Mouse (Mus musculus): ENCODE data around the gene Khdc4. TPM values are rescaled to one million over a fixed set of nuclear protein-coding genes. Genes with fewer than 3 reads are reported as not detected.
A peak's percentile ranks its signal among the peaks of the same experiment; 100 is the strongest.

Gene Khdc4
- polyA plus RNA-seq, 1 experiment from 2014 or later = 102 TPM

DNA sequence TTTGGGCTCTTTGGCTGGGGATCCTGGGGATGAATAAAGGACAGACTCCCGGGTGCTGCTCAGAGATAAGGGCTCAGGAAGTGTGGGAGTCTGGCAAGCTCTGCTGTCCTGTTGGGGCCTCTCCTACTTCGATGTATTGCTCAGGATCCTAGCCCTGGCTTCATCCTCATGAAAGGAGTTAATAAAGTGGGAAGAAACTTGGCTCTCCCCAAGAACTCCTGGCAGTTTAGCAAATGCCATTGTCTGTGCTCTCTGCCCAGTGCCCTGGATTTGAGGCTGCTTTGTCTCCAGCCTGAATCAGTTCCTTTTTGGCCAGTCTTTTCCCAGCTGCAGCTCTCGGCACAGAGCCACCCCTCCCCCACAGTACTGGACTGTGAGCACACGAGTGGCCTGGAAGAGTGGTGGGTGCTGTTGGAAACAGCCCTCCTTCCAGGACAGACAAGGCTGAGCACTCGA lies 72.5 kb downstream of the Khdc4 start:
- 13% methylated on average over 5 of the region's 5 CpGs for WGBS
- Histone ChIP-seq H3K27ac (peak overlapping the region; percentile 92), H3K27me3 (ENCODE audit: insufficient read depth, poor library complexity, severe bottlenecking) (no peaks in the 10 kb centered on the region), H3K9me3 (no peaks in the 10 kb centered on the region), H3K36me3 (peaks cover 98% of the 10 kb centered on the region), H3K4me1 (replicated peaks) (peaks cover 38% of the 10 kb centered on the region), H3K4me3 (peak overlapping the region; percentile 27)
- DNase-seq (ENCODE audit: low spot score) = peak; percentile 63

DNA sequence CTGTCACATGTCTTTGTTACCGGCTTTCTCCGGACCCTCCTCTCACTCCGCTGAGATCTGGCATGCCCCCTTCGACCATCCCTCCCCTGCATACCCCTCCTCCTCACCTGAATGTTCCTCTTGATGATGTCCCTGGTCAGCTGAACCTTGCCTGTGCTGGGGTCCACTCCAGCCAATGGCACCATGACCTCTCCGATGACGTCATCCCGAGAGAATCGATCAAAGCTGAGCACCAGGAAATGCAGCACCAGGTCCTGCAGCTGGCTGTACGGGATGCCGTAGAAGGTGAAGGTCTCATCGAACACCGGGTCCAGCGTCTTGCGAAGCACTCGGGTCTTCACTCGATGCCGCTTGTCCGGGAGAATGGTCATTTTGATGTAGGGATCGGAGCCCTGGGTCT lies 76.0 kb downstream of the Khdc4 start:
- Histone ChIP-seq H3K27me3 (ENCODE audit: insufficient read depth, poor library complexity, severe bottlenecking) (no peaks in the 10 kb centered on the region), H3K27ac (no peak overlapping the region), H3K4me3 (no peak overlapping the region), H3K4me1 (replicated peaks) (peaks cover 29% of the 10 kb centered on the region), H3K36me3 (peaks cover 93% of the 10 kb centered on the region), H3K9me3 (no peaks in the 10 kb centered on the region)
- DNase-seq (ENCODE audit: low spot score) = no peak
- 94% methylated on average over 19 of the region's 19 CpGs for WGBS

GRCm38 (mm10) chr3:88762401-88762831 lies 76.8 kb downstream of the Khdc4 start:
- Histone ChIP-seq H3K9me3 (no peaks in the 10 kb centered on the region), H3K4me1 (replicated peaks) (peaks cover 21% of the 10 kb centered on the region), H3K27ac (no peak overlapping the region), H3K4me3 (no peak overlapping the region), H3K36me3 (peaks cover 87% of the 10 kb centered on the region), H3K27me3 (ENCODE audit: insufficient read depth, poor library complexity, severe bottlenecking) (no peaks in the 10 kb centered on the region)
- WGBS = 63% methylated on average over 6 of the region's 6 CpGs
- DNase-seq (ENCODE audit: low spot score) = no peak

Other genes starting within 250 kb of the Khdc4 start
- gene Sema4a, start 224.6 kb upstream of the Khdc4 start, polyA plus RNA-seq (2016; fragmentation: Nextera tagmentation; extraction: Ambion mirVana) = 3.8 and 8.6 TPM in 2 replicates
- gene Lmna, start 175.8 kb upstream of the Khdc4 start, polyA plus RNA-seq (2016; fragmentation: Nextera tagmentation; extraction: Ambion mirVana) = 13.4 and 24.0 TPM in 2 replicates
- gene Mex3a, start 153.4 kb upstream of the Khdc4 start, polyA plus RNA-seq (2016; fragmentation: Nextera tagmentation; extraction: Ambion mirVana) = 30.7 and 31.0 TPM in 2 replicates
- 2.1 and 2.9 TPM in 2 replicates for gene Rab25, start 137.5 kb upstream of the Khdc4 start, polyA plus RNA-seq (2016; fragmentation: Nextera tagmentation; extraction: Ambion mirVana)
- 173 and 180 TPM in 2 replicates for gene Lamtor2, start 132.7 kb upstream of the Khdc4 start, polyA plus RNA-seq (2016; fragmentation: Nextera tagmentation; extraction: Ambion mirVana)
- 69.0 and 72.5 TPM in 2 replicates for gene Ubqln4, start 132.0 kb upstream of the Khdc4 start, polyA plus RNA-seq (2016; fragmentation: Nextera tagmentation; extraction: Ambion mirVana)
- gene Ssr2, start 109.9 kb upstream of the Khdc4 start, polyA plus RNA-seq (2016; fragmentation: Nextera tagmentation; extraction: Ambion mirVana) = 207 and 220 TPM in 2 replicates
- 111 and 123 TPM in 2 replicates for gene Arhgef2, start 79.8 kb upstream of the Khdc4 start, polyA plus RNA-seq (2016; fragmentation: Nextera tagmentation; extraction: Ambion mirVana)
- not detected in 2 replicates for gene Rxfp4, start 32.7 kb upstream of the Khdc4 start, polyA plus RNA-seq (2016; fragmentation: Nextera tagmentation; extraction: Ambion mirVana)
- 35.7 and 48.5 TPM in 2 replicates for gene Rit1, start 31.0 kb downstream of the Khdc4 start, polyA plus RNA-seq (2016; fragmentation: Nextera tagmentation; extraction: Ambion mirVana)
- 112 and 147 TPM in 2 replicates for gene Syt11, start 89.4 kb downstream of the Khdc4 start, polyA plus RNA-seq (2016; fragmentation: Nextera tagmentation; extraction: Ambion mirVana)
- gene Gon4l, start 149.4 kb downstream of the Khdc4 start, polyA plus RNA-seq (2016; fragmentation: Nextera tagmentation; extraction: Ambion mirVana) = 16.1 and 18.6 TPM in 2 replicates
- 58.6 and 64.8 TPM in 2 replicates for gene Msto1, start 228.2 kb downstream of the Khdc4 start, polyA plus RNA-seq (2016; fragmentation: Nextera tagmentation; extraction: Ambion mirVana)

Data from hindbrain, embryonic 10.5 days (tissue).